Mouse (Mus musculus): ENCODE results near the gene Hs3st3b1. TPM values are rescaled to one million over a fixed set of nuclear protein-coding genes. Genes with fewer than 3 reads are reported as not detected.

Hs3st3b1 gene
- total RNA-seq (2023), result 0.13 and 0.16 TPM in 2 replicates

GRCm38 (mm10) chr11:63922091-63922621, at the start of gene Hs3st3b1:
Hs3st3b1 (minus strand) TSS chr11:63922290.

Other genes starting within 250 kb of the Hs3st3b1 start
- 8.7 and 11.7 TPM in 2 replicates for gene Cox10, start 157.2 kb upstream of the Hs3st3b1 start, total RNA-seq (2023)